Mouse (Mus musculus): ENCODE results near the gene Rmnd5b.

Rmnd5b gene

DNA sequence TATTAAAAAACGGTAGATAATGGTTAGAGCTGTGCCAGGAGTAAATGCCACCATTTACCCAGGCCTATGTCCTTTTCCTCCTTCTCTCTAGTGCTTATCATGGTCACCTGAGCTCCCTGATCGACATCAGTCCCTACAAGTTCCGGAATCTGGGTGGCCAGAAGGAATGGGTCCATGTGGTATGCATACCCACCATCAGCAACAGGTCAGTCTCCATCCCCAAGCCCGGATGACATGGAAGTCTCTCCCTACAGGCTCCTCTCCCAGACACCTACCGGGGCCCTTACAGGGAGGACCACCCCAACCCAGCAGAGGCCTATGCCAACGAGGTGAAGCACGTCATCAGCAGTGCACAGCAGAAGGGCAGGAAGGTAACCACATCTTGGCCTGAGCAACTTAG lies 43.8 kb downstream of the Rmnd5b start:
- DNase-seq (ENCODE audit: low read depth, low spot score): no peak

DNA sequence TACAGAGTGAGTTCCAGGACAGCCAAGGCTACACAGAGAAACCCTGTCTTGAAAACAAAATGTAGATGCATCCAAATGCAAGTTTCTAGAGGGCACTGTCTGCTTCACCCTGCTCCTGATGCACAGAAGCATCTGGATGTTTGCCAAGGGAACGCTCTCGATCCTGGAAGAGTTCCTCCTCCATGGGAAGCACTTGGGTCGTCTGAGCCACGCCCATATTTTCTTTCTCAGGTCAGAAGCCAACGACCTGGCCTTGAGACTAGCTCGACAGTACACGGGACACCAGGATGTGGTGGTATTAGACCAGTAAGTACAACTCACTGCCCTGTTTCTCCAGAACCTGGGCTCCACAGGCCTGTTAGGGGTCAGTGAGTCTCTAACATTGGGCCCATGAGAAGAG lies 44.5 kb downstream of the Rmnd5b start:
- DNase-seq (ENCODE audit: low read depth, low spot score): no peak

GRCm38 (mm10) chr11:51590002-51590401 lies 45.7 kb downstream of the Rmnd5b start:
- DNase-seq (ENCODE audit: low read depth, low spot score): no peak

DNA sequence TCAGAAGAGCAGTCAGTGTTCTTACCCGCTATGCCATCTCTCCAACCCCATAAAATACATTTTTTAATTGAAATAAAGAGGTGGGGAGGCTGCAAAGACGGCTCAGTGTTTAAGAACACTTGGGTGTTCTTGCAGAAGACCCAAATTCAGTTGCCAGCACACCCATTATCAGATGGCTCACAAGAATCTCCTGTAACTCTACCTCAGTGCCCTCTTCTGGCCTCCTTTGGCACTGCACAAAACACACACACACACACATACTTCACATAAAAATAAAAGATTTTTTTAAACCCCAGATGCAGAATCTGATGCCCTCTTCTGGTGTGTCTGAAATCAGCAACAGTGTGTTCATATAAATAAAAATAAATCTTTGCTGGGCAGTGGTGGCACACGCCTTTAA lies 46.9 kb downstream of the Rmnd5b start:
- DNase-seq (ENCODE audit: low read depth, low spot score): no peak

GRCm38 (mm10) chr11:51587059-51587458 lies 48.6 kb downstream of the Rmnd5b start:
- no peak for DNase-seq (ENCODE audit: low read depth, low spot score)

- no peak for DNase-seq (ENCODE audit: low read depth, low spot score)
Observed at GRCm38 (mm10) chr11:51586411-51586810, 49.3 kb downstream of the Rmnd5b start.

DNA sequence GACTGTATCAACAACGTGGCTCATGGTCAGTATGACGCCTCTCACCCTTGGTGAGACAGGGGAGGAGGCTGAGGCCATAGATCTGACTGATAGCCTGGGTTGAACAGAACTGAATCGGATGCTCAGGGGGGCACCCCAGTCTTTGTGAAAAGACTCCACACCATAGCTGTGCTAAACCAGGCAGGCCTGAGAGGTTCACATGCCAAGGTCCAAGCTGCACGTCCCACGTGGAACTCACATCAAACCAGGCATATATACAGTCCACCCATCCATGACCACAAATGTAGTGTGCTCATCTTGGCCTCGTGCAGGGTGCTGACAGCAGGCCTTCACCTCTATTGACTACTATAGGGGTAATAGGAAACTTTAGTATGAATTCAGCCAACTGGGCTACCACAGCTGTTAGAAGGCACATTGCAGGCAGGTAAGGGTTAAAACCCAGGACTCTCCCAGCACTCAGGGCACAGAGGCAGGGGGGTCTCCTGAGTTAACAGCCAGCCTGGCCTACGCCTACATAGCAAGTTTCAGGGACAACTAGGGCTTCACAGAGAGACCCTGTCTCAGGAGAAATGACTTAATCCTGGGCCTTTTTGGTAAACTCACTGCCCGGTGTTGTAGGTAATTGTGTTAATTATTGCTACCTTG lies 50.0 kb downstream of the Rmnd5b start:
- no peak for DNase-seq (ENCODE audit: low read depth, low spot score)

DNA sequence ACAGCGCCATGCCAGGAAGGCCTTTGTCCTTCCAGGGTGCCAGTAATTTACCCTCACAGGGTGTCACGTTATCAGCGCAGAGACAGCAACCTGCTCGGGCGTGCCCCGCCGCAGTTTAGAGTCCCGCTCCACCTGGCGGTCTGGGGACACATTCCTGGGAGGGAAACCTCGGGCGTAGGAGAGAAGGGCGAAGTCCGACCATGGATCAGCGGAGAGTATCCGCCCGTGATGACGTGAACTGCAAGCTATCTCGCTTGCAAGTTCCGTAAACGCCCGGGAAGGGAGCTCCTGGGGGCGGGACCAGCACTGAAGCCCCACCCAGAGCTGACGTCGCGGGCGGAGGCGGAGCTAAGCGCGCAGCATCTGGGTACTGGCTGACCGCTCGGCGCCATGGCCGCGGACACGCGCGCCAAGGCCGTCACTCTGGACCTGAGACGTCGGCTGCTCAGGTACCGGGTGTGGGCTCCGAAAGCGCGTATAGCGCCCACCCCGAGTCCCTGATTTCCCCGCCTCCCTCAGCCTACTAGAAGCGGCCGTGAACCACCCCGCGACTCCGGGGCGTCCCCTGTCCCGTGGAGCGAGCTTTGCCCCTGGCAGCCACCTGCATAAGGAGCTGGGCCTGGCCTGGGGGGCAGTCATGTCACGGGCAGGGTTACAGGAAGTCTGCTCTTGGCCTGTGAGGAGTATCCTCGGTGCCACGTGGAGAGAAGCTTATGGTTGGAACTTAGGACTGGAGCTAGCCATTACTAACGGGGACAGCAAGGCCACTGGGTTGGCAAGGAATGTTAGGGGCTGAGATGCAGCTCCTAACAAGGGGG lies 51.1 kb downstream of the Rmnd5b start, which contains the start of gene Phykpl:
Phykpl (plus strand) TSS at position 327 of the 818 bp plus-strand sequence.
- peak; percentile 95 for DNase-seq (ENCODE audit: low read depth, low spot score)

- DNase-seq (ENCODE audit: low read depth, low spot score): no peak
Observed at GRCm38 (mm10) chr11:51584057-51584430, 51.7 kb downstream of the Rmnd5b start.

DNA sequence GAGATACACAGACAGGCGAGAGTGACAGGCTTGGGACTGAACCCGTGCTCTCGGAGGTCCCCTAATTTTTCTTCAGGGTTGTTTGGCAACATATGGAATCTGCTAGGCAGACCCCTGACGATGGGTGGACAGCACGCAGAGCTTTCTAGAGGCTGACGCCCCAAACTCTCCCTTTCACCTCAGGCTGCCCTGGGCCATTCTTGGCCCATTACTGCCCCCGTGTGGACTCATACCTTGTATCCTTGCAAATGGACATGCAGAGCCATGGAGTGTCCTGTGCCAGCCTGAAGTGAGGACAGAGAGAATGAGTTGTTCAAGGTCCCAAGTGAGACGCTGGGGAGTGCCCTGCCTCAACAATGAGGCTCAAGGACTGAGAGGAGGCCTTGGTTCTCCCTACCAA lies 53.0 kb downstream of the Rmnd5b start:
- peak; percentile 61 for DNase-seq (ENCODE audit: low read depth, low spot score)

DNA sequence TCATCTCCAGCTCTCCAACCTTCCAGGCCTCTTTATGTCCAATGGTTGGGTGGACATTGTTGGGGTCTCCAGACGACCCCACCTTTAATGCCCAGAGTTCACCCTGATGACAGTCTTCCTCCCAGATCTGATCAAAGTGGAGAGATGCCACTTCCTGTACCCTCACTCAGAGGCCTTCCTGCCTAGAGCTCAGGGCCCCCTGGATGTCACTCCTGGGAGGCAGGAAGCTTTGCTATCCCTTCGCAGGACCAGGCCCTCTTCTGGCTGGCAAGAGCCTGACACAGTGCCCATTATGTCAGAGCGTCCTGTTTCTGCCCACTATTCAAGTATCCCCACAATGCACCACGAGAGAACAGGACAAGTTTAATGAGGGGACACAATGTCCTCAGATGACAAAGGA lies 56.7 kb downstream of the Rmnd5b start:
- no peak for DNase-seq (ENCODE audit: low read depth, low spot score)

- peak; percentile 68 for DNase-seq (ENCODE audit: low read depth, low spot score)
Observed at GRCm38 (mm10) chr11:51577587-51577986, 58.1 kb downstream of the Rmnd5b start.

- DNase-seq (ENCODE audit: low read depth, low spot score): no peak
Observed at GRCm38 (mm10) chr11:51576454-51576853, 59.2 kb downstream of the Rmnd5b start.
